Mouse (Mus musculus) liver, postnatal 0 days (tissue): ENCODE measurements around the gene Slc5a1.

Source experiments
- CTCF ChIP-seq: sonication (generic); IDR thresholded peaks from 2 replicates; pipeline ENCODE4 v1.5.1; 2016; ENCODE audit warnings: antibody characterized with exemption, low read depth
- EP300 ChIP-seq: IDR thresholded peaks from 2 replicates; pipeline ENCODE4 v1.6.1; 2016; ENCODE audit warnings: antibody characterized with exemption, low read depth, mild to moderate bottlenecking

- TF ChIP-seq CTCF (no peak), EP300 (no peak)
Measured at GRCm38 (mm10) chr5:33202516-33203170, 98.6 kb downstream of the Slc5a1 start.
